Mouse (Mus musculus) mature B cell (primary cell): ENCODE data around the gene Rundc1.
"Not testable (repeated sequence)": the region's sequence is repeated elsewhere in the genome, so short reads cannot be mapped to it uniquely, and the experiment has no call there.

Experiments used
- in situ Hi-C: fragments of 300-500 bp; cut with MboI; formaldehyde crosslinking; loops from 2 replicates; pipeline ENCODE4 v1.14.3; 2019

Rundc1 gene

GRCm38 (mm10) chr11:101424925-101425813, at the start of gene Rundc1, which contains the start of gene Ptges3l:
TSS of gene Rundc1 (plus strand) at chr11:101425085.
TSS of gene Ptges3l (minus strand) at chr11:101425333.
- in situ Hi-C loops: loop anchor here (25.0 kb wide), 1 partner anchor 862 kb away; the partner anchor contains the start of genes Atxn7l3 and Tmub2

GRCm38 (mm10) chr11:101378196-101378595, 46.7 kb upstream of the Rundc1 start:
- in situ Hi-C loops: not testable (repeated sequence)

DNA sequence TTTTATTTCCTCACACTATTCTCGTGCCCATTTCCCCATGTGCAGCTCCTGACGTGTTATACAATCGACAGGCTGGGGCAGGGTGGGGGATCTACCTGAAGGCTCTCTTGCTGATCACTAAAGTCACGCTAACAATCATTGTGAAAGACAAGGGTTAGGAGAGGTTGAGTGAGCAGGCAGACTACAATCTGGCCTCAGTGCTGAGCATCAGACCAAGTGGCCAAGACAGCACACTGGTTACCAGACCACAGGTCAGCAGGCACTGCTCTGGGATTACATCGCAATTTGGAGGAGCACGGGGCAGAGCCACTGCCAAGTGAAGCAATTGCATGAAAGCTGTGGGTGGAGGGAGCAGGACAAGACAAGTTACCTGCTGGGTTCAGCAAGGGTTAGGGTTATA, 46.0 kb upstream of the Rundc1 start:
- in situ Hi-C loops: no loop called here

DNA sequence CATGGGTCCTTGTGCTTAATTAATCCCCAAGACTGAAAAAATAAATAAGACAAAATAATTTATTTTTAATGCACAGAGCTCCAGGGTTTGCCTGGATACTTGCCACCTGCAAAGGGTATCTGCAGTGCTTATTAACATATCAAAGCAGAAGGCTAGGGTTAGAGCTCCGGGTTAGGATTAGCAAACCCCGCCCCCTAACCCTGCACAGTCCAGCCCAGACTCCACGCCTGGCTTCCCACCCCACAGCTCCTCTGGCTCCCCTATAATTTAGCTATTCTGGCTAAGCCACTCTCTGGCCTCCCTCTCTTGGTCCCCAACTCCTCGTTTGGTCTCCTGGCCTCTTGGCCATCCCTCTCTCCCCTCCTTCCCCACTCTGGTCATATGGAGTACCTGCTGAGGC, 43.1 kb upstream of the Rundc1 start:
- in situ Hi-C loops: no loop called here

DNA sequence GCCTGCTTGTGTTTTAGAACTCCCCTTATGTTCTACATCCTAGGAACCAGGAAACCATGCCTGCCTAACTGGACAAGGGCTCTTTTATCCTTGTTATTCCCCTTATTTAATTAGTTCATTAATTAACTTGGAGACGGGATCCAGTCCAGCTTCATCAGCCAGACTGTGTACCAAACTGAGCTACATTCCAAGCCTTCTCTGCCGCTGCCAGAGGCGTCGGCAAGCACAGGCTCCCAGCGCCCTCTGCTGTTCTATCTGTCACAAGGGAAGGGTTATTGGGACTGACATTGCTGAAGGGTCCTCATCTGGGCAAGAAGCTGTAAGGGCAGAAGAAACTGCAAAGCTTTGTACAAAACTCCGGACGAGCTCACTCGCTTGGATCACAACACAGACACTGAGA, 29.8 kb upstream of the Rundc1 start:
- in situ Hi-C loops: no loop called here

DNA sequence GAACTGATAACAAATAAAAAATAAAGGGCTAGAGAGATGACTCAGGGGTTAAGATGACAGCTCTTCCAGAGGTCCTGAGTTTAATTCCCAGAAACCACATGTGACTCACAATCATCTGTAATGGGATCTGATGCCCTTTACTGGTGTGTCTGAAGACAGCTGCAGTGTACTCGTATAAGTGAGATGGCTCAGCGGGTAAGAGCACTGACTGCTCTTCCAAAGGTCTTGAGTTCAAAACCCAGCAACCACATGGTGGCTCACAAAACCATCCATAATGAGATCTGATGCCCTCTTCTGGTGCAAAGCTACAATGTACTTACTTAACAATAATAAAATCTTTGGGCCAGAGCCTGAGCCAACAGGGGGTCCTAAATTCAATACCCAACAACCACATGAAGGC, 9.6 kb upstream of the Rundc1 start:
- in situ Hi-C loops: no loop called here

GRCm38 (mm10) chr11:101416433-101417100, 8.3 kb upstream of the Rundc1 start:
- in situ Hi-C loops: no loop called here

GRCm38 (mm10) chr11:101417101-101417855, 7.6 kb upstream of the Rundc1 start, which contains the start of gene Aarsd1:
TSS of gene Aarsd1 (minus strand) at chr11:101417615.
- in situ Hi-C loops: no loop called here

GRCm38 (mm10) chr11:101418991-101419390, 5.9 kb upstream of the Rundc1 start:
- in situ Hi-C loops: no loop called here

GRCm38 (mm10) chr11:101419610-101420009, 5.3 kb upstream of the Rundc1 start:
- in situ Hi-C loops: no loop called here

DNA sequence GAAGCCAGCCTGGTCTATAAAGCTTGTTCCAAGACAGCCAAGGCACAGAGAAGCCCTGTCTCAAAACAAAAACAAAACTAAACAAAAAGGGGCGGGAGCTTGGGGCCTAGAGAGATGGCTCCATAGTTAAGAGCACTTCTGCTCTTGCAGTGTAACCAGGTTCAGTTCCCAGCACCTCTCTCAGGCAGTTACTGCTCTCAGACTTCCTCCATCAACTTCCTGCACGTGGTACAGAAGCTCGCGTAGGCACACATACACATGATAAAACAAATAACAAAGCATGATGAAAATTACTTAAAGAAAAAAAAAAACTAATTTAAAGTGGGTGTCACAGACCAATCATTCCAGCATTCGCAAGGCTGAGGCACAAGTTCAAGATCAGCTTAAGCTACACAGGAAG, 4.7 kb upstream of the Rundc1 start:
- in situ Hi-C loops: no loop called here

- in situ Hi-C loops: no loop called here
These were observed 607 bp upstream of the Rundc1 start, which contains the start of gene Gm27029 for GRCm38 (mm10) chr11:101424105-101424851. TSS of gene Gm27029 (minus strand) at chr11:101424796.

GRCm38 (mm10) chr11:101426165-101426564, 1.3 kb downstream of the Rundc1 start:
- in situ Hi-C loops: loop anchor here (25.0 kb wide), 1 partner anchor 861 kb away; the partner anchor contains the start of genes Atxn7l3 and Tmub2

DNA sequence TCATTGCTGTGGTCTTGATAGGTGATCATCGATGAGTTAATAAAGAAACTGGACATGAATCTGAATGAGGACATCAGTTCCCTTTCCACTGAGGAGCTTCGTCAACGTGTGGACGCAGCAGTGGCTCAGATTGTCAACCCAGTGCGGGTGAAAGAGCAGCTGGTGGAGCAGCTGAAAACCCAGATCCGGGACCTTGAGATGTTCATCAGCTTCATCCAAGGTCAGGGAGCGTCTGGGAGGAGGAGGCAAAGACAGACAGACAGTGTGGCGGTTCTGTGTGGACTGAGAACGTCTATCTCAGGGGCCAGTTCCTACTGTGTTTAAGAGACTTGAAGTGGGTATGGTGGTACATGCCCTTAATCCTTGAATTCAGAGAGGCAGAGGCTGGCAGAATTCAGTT, 6.4 kb downstream of the Rundc1 start:
- in situ Hi-C loops: loop anchor here (25.0 kb wide), 1 partner anchor 856 kb away; the partner anchor contains the start of genes Atxn7l3 and Tmub2

DNA sequence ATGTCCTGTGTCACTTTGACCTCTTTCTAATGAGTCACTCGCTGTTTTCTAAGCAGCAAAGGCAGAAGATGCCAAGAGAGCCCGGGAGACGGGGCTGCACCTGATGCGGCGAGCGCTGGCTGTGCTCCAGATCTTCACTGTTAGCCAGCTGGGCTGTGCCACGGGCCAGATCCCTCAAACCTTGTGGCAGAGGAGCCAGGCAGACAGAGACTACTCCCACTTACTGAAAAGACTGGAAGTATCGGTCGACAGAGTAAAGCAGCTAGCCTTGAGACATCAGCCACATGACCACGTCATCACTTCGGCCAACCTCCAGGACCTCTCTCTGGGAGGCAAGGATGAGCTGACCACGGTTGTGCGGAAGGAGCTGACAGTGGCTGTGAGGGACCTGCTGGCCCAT, 8.5 kb downstream of the Rundc1 start:
- in situ Hi-C loops: loop anchor here (25.0 kb wide), 1 partner anchor 854 kb away; the partner anchor contains the start of genes Atxn7l3 and Tmub2

DNA sequence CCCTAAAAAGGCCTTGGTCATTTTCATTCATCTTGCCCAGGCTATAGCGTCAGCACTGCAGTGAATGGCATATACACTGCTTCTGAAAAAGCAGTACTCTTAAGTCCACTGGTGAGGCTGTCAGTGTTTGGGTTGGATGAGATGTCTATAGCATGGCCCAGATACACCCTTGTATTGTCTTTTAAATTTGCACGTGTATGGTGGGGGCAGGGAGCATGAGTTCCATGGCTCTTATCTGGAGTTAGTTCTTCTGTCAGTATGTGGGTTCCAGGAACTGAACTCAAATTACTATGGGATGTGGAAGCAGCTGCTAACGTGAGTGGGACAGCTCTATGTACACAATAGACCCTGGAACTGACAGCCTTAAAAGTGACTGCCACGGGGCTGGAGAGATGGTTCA, 10.9 kb downstream of the Rundc1 start:
- in situ Hi-C loops: loop anchor here (25.0 kb wide), 1 partner anchor 851 kb away; the partner anchor contains the start of genes Atxn7l3 and Tmub2

DNA sequence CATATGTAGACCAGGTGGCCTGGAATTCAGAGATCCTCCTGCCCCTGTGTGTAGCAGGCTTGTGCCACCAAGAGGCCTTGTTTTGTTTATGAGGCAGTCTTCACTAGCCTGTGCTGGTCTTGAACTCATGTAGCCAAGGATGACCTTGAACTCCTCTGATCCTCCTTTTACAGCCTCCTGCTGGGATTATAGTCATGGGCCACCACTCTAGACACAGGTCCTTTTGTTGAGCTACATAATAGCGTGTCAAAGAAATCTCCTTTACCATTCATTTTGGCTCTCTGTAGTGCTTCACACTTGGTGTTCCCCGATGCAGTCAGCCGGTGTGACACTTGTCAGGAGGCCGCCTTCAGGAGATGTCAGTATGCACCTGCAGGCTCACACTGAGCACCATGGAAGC, 12.0 kb downstream of the Rundc1 start:
- in situ Hi-C loops: loop anchor here (25.0 kb wide), 1 partner anchor 850 kb away; the partner anchor contains the start of genes Atxn7l3 and Tmub2

DNA sequence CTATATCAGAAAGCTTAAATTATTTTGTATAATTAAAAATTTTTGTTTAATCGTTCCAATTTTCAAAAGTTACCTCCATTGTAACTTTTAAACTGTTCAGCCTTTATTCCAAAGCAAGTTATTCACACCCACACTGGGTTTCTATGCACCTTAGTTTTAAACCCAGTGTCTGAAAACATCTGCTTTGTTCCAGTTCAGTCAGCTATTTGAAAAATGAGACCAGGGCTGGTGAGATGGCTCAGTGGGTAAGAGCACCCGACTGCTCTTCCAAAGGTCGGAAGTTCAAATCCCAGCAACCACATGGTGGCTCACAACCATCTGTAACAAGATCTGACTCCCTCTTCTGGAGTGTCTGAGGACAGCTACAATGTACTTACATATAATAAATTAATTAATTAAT, 13.1 kb downstream of the Rundc1 start:
- in situ Hi-C loops: loop anchor here (25.0 kb wide), 1 partner anchor 849 kb away; the partner anchor contains the start of genes Atxn7l3 and Tmub2

DNA sequence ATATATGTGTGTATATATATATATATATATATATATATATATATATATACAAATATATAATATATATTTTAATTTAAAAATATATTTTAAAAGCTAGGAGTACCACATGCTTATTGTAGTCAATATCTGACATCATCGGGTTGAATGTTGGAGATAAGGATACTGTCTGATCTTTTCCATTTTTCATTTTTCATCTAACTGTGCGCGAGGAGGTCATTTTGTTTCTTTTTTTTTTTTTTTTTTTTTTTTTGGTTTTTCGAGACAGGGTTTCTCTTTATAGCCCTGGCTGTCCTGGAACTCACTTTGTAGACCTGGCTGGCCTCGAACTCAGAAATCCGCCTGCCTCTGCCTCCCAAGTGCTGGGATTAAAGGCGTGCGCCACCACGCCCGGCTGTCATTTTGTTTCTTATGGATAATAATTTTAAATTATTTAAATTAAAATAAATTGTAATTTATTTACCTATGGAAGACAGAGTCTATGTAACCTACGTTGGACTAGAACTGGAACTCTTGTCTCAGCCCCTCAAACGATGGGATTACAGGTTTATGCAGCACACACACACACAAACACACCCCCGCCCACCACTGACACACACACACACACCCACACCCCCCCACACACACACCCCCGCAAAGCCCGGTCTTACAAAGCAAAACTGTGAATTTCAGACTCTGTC, 16.7 kb downstream of the Rundc1 start:
- in situ Hi-C loops: loop anchor here (25.0 kb wide), 1 partner anchor 846 kb away; the partner anchor contains the start of genes Atxn7l3 and Tmub2

DNA sequence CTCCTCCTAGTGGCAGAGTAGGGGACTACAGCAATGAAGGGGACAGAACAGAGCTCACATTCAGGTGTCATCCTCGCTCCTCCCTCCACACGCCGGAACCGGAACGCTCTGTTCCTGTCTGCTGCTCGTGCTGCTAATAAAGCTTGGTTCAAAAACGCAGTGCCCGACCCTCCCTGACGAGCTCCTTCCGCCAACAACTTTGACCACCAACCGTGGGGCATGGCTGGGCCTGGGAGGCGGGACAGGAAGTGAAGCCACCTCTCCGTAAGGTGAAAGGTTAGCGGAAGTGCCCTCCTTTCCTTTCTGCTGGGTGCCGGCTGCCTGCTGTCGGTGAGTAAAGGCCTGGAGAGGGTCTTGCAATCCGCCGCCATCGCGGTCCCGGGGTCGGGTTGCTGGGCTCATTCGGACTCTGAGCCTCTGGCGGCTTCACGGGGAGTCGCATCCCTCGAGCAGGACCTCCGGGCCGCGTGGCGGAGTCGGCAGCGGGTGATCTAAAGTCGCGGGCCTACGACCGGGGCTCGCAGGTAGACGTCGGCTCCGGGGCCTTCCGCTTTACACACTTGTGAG, 17.3 kb downstream of the Rundc1 start, which contains the start of gene Rpl27:
Gene Rpl27, plus strand, starts transcription at position 172 of the 567 bp plus-strand sequence.
- in situ Hi-C loops: loop anchor here (25.0 kb wide), 1 partner anchor 845 kb away; the partner anchor contains the start of genes Atxn7l3 and Tmub2
